Mouse (Mus musculus) megakaryocyte-erythroid progenitor cell, adult 5-6 weeks (primary cell): ENCODE data around the gene Dact1. TPM values are rescaled to one million over a fixed set of nuclear protein-coding genes. Genes with fewer than 3 reads are reported as not detected.

Experiments
- total RNA-seq, 2 experiments: library from RNA; stranded (forward) in 1 of 2; stranded (reverse) in 1 of 2; fragments of 200-1000, 215-1000 nt in 1 of 2; fragments of >200 nt in 1 of 2; fragmentation: Nextera tagmentation in 1 of 2; gene quantifications; 2 replicates each; pipeline ENCODE4 v1.2.3; 2014 to 2017

Dact1 gene
- total RNA-seq, 2 experiments from 2014 or later, result 0.47 to 1.0 TPM

Other genes with a start within 250 kb of the Dact1 start
- gene Tomm20l, start 198.5 kb upstream of the Dact1 start, total RNA-seq (2014; fragmentation: Nextera tagmentation), result not detected in 2 replicates
- gene Tomm20l, start 198.5 kb upstream of the Dact1 start, total RNA-seq (2017), result not detected in 2 replicates
- 113 and 144 TPM in 2 replicates for gene Timm9, start 173.2 kb upstream of the Dact1 start, total RNA-seq (2014; fragmentation: Nextera tagmentation)
- gene Timm9, start 173.2 kb upstream of the Dact1 start, total RNA-seq (2017), result 93.4 and 95.5 TPM in 2 replicates
- gene 2700049A03Rik, start 173.0 kb upstream of the Dact1 start, total RNA-seq (2014; fragmentation: Nextera tagmentation), result 17.9 and 23.2 TPM in 2 replicates
- 12.2 and 14.7 TPM in 2 replicates for gene 2700049A03Rik, start 173.0 kb upstream of the Dact1 start, total RNA-seq (2017)